Mouse (Mus musculus) adrenal gland, adult 10 weeks (tissue): ENCODE measurements around the gene Rnasek. TPM values are rescaled to one million over a fixed set of nuclear protein-coding genes. Genes with fewer than 3 reads are reported as not detected.

Experiments used
- polyA plus RNA-seq: library from polyadenylated mRNA; stranded (reverse); fragments of 350-450 nt; fragmentation: Illumina TruSeq; extraction: RNeasy Lipid Tissue Mini Kit (QIAGEN cat#74804); gene quantifications from one replicate; pipeline ENCODE4 v1.2.3, GENCODE M21; 2014; ENCODE audit warnings: low read depth, low replicate concordance

Gene Rnasek
- 48.7 TPM for polyA plus RNA-seq

DNA sequence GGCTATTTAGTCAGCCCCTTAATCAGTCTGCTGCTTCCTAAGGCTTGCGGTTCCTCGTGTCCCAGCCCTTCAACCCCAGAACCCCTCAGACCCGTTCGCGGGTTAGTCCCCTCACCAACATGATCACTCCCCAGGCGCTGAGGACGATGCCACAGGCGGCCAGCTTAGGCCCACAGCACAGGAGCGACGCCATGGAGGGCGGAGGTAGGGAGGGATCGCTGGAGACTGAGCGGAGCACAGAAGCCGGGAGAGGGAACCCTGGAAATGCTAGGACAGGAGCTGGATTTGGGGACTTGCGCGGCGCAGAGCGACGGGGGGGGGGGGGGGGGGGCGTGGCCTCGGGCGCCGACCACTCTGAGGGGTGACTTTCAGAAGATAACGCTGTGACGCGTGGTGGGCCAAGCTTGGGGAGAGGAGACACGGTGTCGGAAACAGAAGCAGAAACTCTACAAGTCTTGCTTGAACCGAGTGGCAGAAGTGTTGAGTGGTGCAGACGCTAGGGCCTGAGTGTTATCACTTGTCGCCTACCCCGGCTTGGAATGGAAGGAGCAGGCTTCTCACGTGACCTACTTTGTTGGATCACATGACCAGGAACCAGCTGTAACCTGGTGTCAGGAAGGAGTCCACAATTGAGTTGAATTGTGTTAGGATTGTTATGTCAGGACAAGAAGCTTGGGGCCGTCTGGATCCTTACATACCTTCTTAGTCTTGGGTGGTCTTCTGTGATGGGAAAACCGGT lies at the start of gene Rnasek, which contains the start of gene Gm21988:
Gene Rnasek (minus strand): TSS at position 302 of the 739 bp plus-strand sequence.
Gene Gm21988 (minus strand): TSS at position 290 of the 739 bp plus-strand sequence.

DNA sequence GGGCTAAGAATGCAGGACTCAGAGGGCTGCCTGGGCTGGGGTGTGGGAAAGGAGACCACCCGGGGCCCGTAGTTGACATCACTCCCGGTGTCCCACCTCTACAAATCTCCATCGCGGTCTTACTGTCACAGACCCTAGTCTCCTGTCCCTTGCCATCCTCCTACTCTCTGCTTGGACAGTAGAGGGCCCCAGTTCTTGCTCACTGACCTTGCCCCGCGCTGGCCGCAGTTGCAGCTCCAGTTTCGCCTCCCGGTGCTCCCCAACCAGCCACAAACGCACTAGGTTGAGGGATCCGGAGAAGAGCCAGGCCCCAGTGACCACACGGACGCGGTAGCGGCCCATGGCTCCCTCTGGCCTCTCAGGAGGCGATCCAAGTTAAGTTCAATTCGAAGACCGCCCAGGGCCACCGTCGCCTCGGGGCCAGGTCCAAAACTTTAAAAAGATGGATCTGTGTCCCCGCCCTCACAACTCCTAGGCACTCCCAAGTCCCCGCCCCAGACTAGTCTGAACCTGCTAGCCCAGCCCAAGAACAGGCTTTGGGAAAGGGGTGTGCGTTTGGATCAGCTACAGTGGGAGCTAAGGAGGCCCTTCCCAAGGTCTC lies 15.4 kb upstream of the Rnasek start, which contains the start of gene Alox12:
Gene Alox12 (minus strand): TSS at position 423 of the 601 bp plus-strand sequence.

DNA sequence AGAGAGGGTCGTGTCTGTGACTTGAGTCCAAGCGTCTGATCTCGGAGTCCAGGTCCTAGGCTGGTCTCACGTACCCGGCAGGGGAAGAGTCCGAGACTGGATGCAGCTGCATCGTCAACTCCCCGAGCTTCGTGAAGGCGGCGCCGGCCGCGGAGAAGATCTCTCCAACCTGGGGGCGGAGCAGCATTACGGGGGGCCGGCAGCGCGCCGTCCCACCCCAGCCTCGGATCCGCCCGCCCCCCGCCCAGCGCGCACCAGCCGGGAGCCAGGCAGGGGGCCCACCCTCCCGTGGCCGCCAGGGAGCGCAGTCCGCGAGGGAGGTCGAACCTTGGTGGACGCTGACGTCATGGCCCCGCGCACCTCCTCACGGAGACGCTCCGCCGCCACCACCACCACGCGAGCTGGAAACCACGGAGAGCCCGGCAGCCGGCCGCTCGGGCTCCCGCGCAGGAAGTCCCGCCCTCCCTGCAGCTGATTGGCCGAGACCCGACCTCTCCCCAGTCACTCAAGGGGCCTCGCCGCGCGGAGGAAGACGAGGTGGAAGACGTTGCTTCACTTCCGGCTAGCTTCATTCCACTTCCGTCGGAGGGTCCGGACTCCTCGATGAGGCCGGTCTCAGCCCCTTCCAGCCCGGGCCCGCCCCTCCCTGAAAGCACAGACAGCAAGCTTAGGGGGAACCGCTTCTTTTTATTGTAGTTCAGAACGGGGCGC lies 2.0 kb downstream of the Rnasek start, which contains the start of gene 0610010K14Rik:
Gene 0610010K14Rik (minus strand): TSS at position 458 of the 711 bp plus-strand sequence.

DNA sequence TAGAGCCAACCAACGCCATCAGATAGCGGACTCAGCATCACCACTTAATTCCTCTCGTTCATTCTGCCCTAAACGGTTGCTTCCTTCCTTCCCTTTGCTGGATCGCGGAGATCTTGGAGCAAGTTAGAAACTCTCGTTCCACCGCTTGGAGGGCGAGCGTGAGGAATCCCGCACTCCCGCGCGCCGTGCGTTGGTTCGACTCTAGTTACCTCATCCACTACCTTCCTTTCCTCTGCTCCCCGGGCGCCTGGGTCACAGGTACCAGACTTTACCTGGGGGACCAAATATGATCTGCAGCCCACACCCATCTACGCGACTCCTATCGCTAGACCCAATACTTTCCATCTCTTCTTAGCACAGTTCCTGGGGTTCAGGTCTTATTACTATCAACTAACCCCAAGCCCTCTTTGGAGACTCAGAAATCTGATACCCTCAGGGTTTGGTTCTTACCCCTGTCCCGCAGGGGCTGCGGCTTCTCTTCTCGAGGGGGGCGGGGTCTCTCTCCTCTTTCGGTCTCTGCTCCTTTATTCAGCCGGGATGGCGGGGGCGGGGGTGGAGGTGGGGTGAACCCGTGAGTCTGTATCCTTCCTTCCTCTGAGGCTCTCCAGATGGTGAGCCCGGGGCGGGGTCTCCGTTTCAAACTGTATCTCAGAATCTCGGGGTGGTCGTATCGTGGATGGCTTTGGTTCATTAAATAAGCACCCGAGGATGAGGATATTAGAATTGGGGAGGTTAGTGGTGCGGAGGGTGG lies 10.2 kb downstream of the Rnasek start, which contains the start of gene Bcl6b:
Gene Bcl6b (minus strand): TSS at position 539 of the 751 bp plus-strand sequence.

DNA sequence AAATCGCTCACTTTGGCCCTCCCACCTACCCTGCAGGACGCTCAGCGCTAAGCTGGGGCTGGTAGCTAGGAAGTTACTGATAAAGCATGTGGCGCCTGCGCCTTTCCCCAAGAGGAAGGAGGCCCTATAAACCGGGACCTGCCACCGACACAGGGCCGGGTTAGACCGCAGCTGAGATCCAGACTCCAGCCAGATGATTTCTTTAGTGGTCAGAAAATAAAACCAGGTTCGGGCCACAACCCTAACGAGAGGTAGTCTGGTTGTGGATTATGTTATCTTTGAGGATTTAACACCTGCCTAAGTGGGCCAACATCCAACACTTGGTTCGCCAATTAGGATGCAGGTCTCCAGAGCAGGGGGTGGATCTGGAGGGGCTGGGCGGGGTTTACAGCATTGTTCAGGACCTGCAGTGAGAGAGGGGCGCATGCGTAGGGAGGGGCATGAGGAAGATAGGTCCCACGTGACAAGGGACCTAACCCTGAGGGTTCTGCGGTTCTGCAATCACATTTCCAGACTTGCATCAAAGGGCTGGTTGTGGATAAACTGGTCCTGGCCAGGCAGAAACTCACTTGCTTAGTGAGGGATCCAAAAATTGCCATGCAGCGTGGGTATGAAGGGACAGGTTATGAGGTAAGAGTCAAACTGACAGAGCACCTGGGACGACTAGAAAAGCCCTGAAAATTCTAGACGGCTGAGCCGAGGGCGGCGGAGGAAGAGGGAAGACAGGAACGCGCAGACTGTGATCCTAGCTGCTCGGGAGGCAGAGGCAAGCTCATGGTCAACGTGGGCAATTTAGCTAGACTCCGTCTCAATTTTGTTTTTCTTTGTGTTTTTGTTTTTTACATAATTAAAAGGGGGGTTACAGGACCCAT lies 18.7 kb downstream of the Rnasek start, which contains the start of gene Slc16a13:
Gene Slc16a13 (minus strand): TSS at position 334 of the 872 bp plus-strand sequence.

DNA sequence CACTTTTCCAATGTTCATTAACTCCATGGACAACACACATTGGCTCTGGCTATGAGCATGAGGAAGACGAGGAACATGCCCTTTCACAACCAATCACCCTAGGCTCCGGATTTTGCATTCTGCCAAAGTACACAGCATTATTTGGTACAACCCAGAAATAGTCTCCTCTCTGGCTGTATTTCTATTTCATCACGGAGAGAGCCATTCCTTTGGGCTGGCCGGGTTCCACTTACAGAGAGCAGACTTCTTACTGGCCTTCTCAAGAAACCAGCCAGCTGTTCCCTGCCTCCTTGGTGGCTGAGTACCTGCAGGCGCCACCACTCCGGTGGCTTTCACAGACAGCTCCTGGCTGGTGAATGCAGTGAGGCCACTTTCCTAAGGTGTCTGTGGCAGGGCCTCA lies 27.2 kb downstream of the Rnasek start, which contains the start of gene Slc16a11:
Gene Slc16a11 (plus strand): TSS at position 330 of the 400 bp plus-strand sequence.

Other genes starting within 250 kb of the Rnasek start
- gene Gabarap, start 248.7 kb downstream of the Rnasek start, polyA plus RNA-seq, result 525 TPM
- gene Phf23, start 244.1 kb downstream of the Rnasek start, polyA plus RNA-seq, result 20.2 TPM
- 0.76 TPM for gene Dvl2, start 239.2 kb downstream of the Rnasek start, polyA plus RNA-seq
- gene Acadvl, start 224.4 kb downstream of the Rnasek start, polyA plus RNA-seq, result 27.3 TPM
- gene Dlg4, start 222.9 kb downstream of the Rnasek start, polyA plus RNA-seq, result 1.6 TPM
- gene Asgr1, start 185.8 kb downstream of the Rnasek start, polyA plus RNA-seq, result not detected
- gene Asgr2, start 147.2 kb downstream of the Rnasek start, polyA plus RNA-seq, result not detected
- gene Mgl2, start 109.5 kb downstream of the Rnasek start, polyA plus RNA-seq, result 2.5 TPM
- not detected for gene Clec10a, start 83.6 kb downstream of the Rnasek start, polyA plus RNA-seq
- gene Slc16a11, start 27.1 kb downstream of the Rnasek start, polyA plus RNA-seq, result not detected
- gene Slc16a13, start 18.8 kb downstream of the Rnasek start, polyA plus RNA-seq, result 2.2 TPM
- 13.0 TPM for gene Bcl6b, start 10.0 kb downstream of the Rnasek start, polyA plus RNA-seq
- gene 0610010K14Rik, start 1.9 kb downstream of the Rnasek start, polyA plus RNA-seq, result 2.4 TPM
- 1.9 TPM for gene Gm21988, start within 50 bp of the Rnasek start, polyA plus RNA-seq
- gene Alox12, start 15.5 kb upstream of the Rnasek start, polyA plus RNA-seq, result 0.87 TPM
- gene Alox12e, start 82.8 kb upstream of the Rnasek start, polyA plus RNA-seq, result not detected
- gene Alox15, start 112.2 kb upstream of the Rnasek start, polyA plus RNA-seq, result not detected
- gene Pelp1, start 170.2 kb upstream of the Rnasek start, polyA plus RNA-seq, result 8.9 TPM
- 2.3 TPM for gene Arrb2, start 192.8 kb upstream of the Rnasek start, polyA plus RNA-seq
- gene Med11, start 212.1 kb upstream of the Rnasek start, polyA plus RNA-seq, result 5.6 TPM
- 0.35 TPM for gene Zmynd15, start 219.6 kb upstream of the Rnasek start, polyA plus RNA-seq
- 10.3 TPM for gene Cxcl16, start 220.1 kb upstream of the Rnasek start, polyA plus RNA-seq